In the genomic region with DNA sequence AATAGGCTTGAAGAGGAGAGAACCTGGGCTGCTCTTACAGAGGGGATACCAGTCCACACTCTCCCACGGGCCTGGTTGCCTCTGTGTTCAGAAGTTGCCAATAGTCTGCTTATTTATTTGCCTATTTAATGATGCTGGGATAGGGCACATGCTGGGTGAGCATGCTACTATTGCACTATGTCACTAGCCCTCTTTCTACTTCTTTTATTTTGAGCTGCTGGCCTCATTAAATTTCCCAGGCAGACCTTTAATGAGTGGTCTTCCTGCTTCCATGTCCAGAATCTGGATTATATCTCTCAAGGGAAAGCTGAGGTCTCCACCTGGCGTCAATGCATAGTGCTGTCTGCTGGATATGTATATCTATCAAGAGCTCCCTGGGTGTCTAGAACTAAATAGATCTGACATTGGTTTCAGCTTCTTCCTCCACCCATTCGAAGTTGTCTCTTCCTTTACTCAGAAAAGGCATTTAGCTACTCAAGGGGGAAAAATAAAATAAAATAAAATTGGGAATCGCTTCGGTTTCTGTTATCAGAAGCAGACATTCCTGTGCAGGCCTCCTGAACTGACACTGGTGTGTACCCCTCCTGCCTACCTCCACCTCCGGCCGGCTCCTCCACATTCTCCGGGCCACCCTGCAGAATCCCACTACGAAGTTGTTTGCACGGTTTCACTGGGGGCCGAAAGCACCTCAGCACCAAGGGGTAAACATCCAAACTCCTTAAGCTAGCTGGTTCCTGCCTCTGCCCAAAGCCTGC, we compare ENCODE assay signal across 8 mouse cellular contexts. TPM values are rescaled to one million over a fixed set of nuclear protein-coding genes. Genes with fewer than 3 reads are reported as not detected.
DNase-seq lines count a peak whose midpoint lies in the region; ATAC-seq and TF ChIP-seq lines count a peak whose summit lies in the region.

No protein-coding gene starts in this region.

- H3K4me2 ChIP-seq in kidney, embryonic 15.5 days: peak overlapping the region; percentile 74
- H3K4me2 ChIP-seq in hindbrain, embryonic 14.5 days (replicated peaks): peak overlapping the region; percentile 70
- peak overlapping the region; percentile 81 for H3K4me2 ChIP-seq in myocyte (ENCODE audit: low read depth)

- H3K9me3 ChIP-seq in kidney, embryonic 15.5 days (replicated peaks): no peaks in the 10 kb centered on the region
- H3K9me3 ChIP-seq in hindbrain, embryonic 14.5 days (ENCODE audit: control insufficient read depth, low read length): no peaks in the 10 kb centered on the region

- no peaks in the 10 kb centered on the region for H3K27me3 ChIP-seq in kidney, embryonic 15.5 days
- H3K27me3 ChIP-seq in hindbrain, embryonic 14.5 days (ENCODE audit: control insufficient read depth, insufficient read depth, low read length): no peaks in the 10 kb centered on the region
- H3K27me3 ChIP-seq in myocyte (ENCODE audit: control insufficient read depth, insufficient read depth, insufficient read length): no peaks in the 10 kb centered on the region

- ATAC-seq in kidney, embryonic 15.5 days (replicated peaks; ENCODE audit: low FRiP score): 0 out of 2 replicates have a peak, but pooled peaks have one; percentile 24
- ATAC-seq in hindbrain, embryonic 14.5 days (ENCODE audit: low FRiP score): peak; percentile 35; the same call in 1 of the 2 replicates

- no peak for DNase-seq in kidney, postnatal 14 days
- peak; percentile 63 for DNase-seq in brain, adult 2 months (ENCODE audit: low read depth, low spot score)
- DNase-seq in hindbrain, embryonic 14.5 days (ENCODE audit: low spot score): peak; percentile 29
- no peak for DNase-seq in urinary bladder, postnatal 36 days (ENCODE audit: low spot score in 2 of 2)
- DNase-seq in gastrocnemius, postnatal 25 days: no peak
- DNase-seq in adrenal gland, postnatal 25 days: no peak

- H3K27ac ChIP-seq in kidney, embryonic 15.5 days: peak overlapping the region; percentile 74
- H3K27ac ChIP-seq in hindbrain, embryonic 14.5 days: peak overlapping the region; percentile 63

- peak overlapping the region; percentile 58 for H3K9ac ChIP-seq in kidney, embryonic 15.5 days
- H3K9ac ChIP-seq in hindbrain, embryonic 14.5 days: peak overlapping the region; percentile 64

- 10% methylated on average over 11 of the region's 11 CpGs for WGBS in kidney, embryonic 15.5 days
- WGBS in hindbrain, embryonic 14.5 days: 16% methylated on average over 11 of the region's 11 CpGs

- TF ChIP-seq POLR2A in myocyte (IDR thresholded peaks at IDR 0.05; ENCODE audit: insufficient read length, low read depth): no peak

- H3K4me3 ChIP-seq in kidney, embryonic 15.5 days (replicated peaks): peak overlapping the region; percentile 64
- peak overlapping the region; percentile 52 for H3K4me3 ChIP-seq in hindbrain, embryonic 14.5 days (replicated peaks; ENCODE audit: low read length)
- peak overlapping the region; percentile 78 for H3K4me3 ChIP-seq in myocyte

- H3K36me3 ChIP-seq in kidney, embryonic 15.5 days: peaks cover 2% of the 10 kb centered on the region; the same call in 1 of the 2 replicates
- no peaks in the 10 kb centered on the region for H3K36me3 ChIP-seq in hindbrain, embryonic 14.5 days (replicated peaks; ENCODE audit: control insufficient read depth, insufficient read depth)
- H3K36me3 ChIP-seq in myocyte (ENCODE audit: control insufficient read depth, insufficient read depth): peaks cover 23% of the 10 kb centered on the region

- peaks cover 31% of the 10 kb centered on the region for H3K4me1 ChIP-seq in kidney, embryonic 15.5 days
- peaks cover 8% of the 10 kb centered on the region for H3K4me1 ChIP-seq in hindbrain, embryonic 14.5 days (replicated peaks; ENCODE audit: control insufficient read depth, insufficient read depth, low read length)

- peaks cover 11% of the 10 kb centered on the region for H3K79me2 ChIP-seq in myocyte (ENCODE audit: control insufficient read depth, insufficient read depth)

- peak overlapping the region; percentile 79 for H3ac ChIP-seq in myocyte (ENCODE audit: control insufficient read depth, insufficient read length)

TF ChIP-seq in myocyte, 11 proteins besides CTCF, POLR2A, EP300 and RAD21:
- no peak for TF ChIP-seq TCF3 (IDR thresholded peaks at IDR 0.05; ENCODE audit: insufficient read length, low read depth)
TF ChIP-seq in myocyte: peak in this region for 0.

RNA-seq across cellular contexts. Expression of gene Stard5, which starts 0.5 kb away (rescaled TPM):
- 24.3 and 27.0 TPM in 2 replicates for polyA plus RNA-seq in kidney, embryonic 15.5 days (2015; fragmentation: Nextera tagmentation; extraction: Ambion mirVana)
- polyA plus RNA-seq in hindbrain, embryonic 14.5 days (2014; fragmentation: Nextera tagmentation; extraction: Ambion mirVana): 5.6 and 6.5 TPM in 2 replicates
- 31.0 TPM for polyA plus RNA-seq in myocyte (2012; fragmentation: generic; extraction: Trizol)
- 1 to 10 TPM; 4.7 to 5.3 TPM for total RNA-seq in gastrocnemius, postnatal 25 days (2021)
- total RNA-seq in adrenal gland, postnatal 25 days (2021): 38.3 and 41.9 TPM in 2 replicates

RNA-seq across cellular contexts. Expression of gene Tmc3, which starts 46.5 kb away (rescaled TPM):
- 1.6 TPM in 2 replicates for polyA plus RNA-seq in kidney, embryonic 15.5 days (2015; fragmentation: Nextera tagmentation; extraction: Ambion mirVana)
- polyA plus RNA-seq in hindbrain, embryonic 14.5 days (2014; fragmentation: Nextera tagmentation; extraction: Ambion mirVana): 0.31 and 0.51 TPM in 2 replicates
- polyA plus RNA-seq in myocyte (2012; fragmentation: generic; extraction: Trizol): 0.10 TPM
- under 1 TPM; 0.05 to 0.08 TPM for total RNA-seq in gastrocnemius, postnatal 25 days (2021)
- total RNA-seq in adrenal gland, postnatal 25 days (2021): 0.27 TPM in 1 of 2 replicates, not detected in the other

Comparison
In these comparisons a context has a peak if more than half of its experiments do, and no peak if none do; other contexts are left out.
1. DNase-seq: peak in brain, adult 2 months (single experiment) and hindbrain, embryonic 14.5 days (single experiment); none in kidney, postnatal 14 days (single experiment), urinary bladder, postnatal 36 days (0 of 2), gastrocnemius, postnatal 25 days (single experiment) and adrenal gland, postnatal 25 days (single experiment).
2. Peak in every context shown above with its lines, with median percentiles within 50 percentile points of each other: H3K4me2 ChIP-seq and H3K4me3 ChIP-seq.